Mouse (Mus musculus): ENCODE measurements at regions not wholly inside any gene's neighbourhood (a gene's known extent, or its start where the extent isn't known, plus 50 kb on each side); places are given as distances from the start of the nearest gene placed in this dataset.
A peak's percentile ranks its signal among the peaks of the same experiment; 100 is the strongest.

DNA sequence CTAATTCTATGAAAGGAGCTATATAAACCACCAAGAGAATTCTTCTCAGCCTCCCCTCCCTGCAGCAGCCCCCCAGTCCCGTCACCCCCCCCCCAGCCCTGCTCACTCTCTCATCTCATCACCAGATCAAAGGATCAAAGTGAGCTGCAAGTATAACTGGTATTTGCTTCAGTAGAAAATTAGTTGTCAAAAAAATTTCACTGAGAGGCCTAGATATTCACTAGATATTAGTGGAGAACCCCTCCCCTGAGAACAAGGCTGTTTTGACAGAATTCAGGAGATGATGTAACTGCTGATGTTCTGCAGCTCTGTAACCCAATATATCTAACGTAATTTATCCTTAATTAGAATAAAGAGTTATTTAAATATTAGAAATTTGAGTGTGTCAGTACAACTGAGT, 124.2 kb upstream of the Slitrk2 start:
- no peaks in the 10 kb centered on the region for H3K9me3 ChIP-seq (ENCODE audit: control insufficient read depth, low read length)
- H3K4me3 ChIP-seq (replicated peaks; ENCODE audit: low read depth, low read length) = no peak overlapping the region
- H3K36me3 ChIP-seq (ENCODE audit: control insufficient read depth, insufficient read depth, low read length) = no peaks in the 10 kb centered on the region
- 45% methylated on average over 2 of the region's 2 CpGs for WGBS
- DNase-seq (no peak), ATAC-seq (ENCODE audit: low FRiP score, low TSS enrichment) (no peak)
- H3K9ac ChIP-seq (replicated peaks; ENCODE audit: low read length) = no peak overlapping the region
- no peak overlapping the region for H3K4me2 ChIP-seq (ENCODE audit: low read length)
- no peaks in the 10 kb centered on the region for H3K27me3 ChIP-seq (ENCODE audit: control insufficient read depth, insufficient read depth, low read length)
- no peak overlapping the region for H3K27ac ChIP-seq (replicated peaks; ENCODE audit: low read depth, low read length)
- no peaks in the 10 kb centered on the region for H3K4me1 ChIP-seq (ENCODE audit: control insufficient read depth, insufficient read depth, low read length)

- Histone ChIP-seq H3K4me3 (replicated peaks; ENCODE audit: low read depth, low read length) (no peak overlapping the region), H3K27me3 (ENCODE audit: control insufficient read depth, insufficient read depth, low read length) (no peaks in the 10 kb centered on the region), H3K9ac (replicated peaks; ENCODE audit: low read length) (no peak overlapping the region), H3K36me3 (ENCODE audit: control insufficient read depth, insufficient read depth, low read length) (no peaks in the 10 kb centered on the region), H3K9me3 (ENCODE audit: control insufficient read depth, low read length) (no peaks in the 10 kb centered on the region), H3K4me1 (ENCODE audit: control insufficient read depth, insufficient read depth, low read length) (no peaks in the 10 kb centered on the region), H3K27ac (replicated peaks; ENCODE audit: low read depth, low read length) (no peak overlapping the region), H3K4me2 (ENCODE audit: low read length) (no peak overlapping the region)
- 72% methylated on average over 3 of the region's 3 CpGs for WGBS
- ATAC-seq (ENCODE audit: low FRiP score, low TSS enrichment) = no peak
- no peak for DNase-seq
Observed at GRCm38 (mm10) chrX:66526842-66527623, 122.1 kb upstream of the Slitrk2 start.

DNA sequence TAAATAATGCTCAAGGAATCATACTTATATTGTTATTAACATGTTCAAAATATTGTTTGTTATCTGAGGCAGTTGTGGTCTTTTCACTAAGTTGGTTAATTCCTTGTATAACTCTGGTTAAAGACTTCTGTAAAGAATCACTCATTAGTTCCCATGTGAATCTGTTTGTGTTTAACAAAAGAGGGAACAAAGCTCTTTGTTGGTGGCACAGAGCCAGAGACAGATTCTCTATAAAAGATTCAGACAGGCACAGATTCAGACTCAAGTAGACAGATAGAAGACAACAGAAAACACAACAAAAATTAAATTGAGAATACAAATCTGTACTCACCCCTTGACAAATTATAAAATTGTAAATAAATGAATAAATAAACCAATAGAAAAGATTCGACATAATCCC, 120.2 kb upstream of the Slitrk2 start:
- H3K4me2 ChIP-seq (ENCODE audit: low read length) = no peak overlapping the region
- no peak overlapping the region for H3K4me3 ChIP-seq (replicated peaks; ENCODE audit: low read depth, low read length)
- H3K4me1 ChIP-seq (ENCODE audit: control insufficient read depth, insufficient read depth, low read length) = no peaks in the 10 kb centered on the region
- no peak overlapping the region for H3K9ac ChIP-seq (replicated peaks; ENCODE audit: low read length)
- H3K27ac ChIP-seq (replicated peaks; ENCODE audit: low read depth, low read length) = no peak overlapping the region
- ATAC-seq (ENCODE audit: low FRiP score, low TSS enrichment) = no peak
- no peaks in the 10 kb centered on the region for H3K9me3 ChIP-seq (ENCODE audit: control insufficient read depth, low read length)
- no peak for DNase-seq
- H3K36me3 ChIP-seq (ENCODE audit: control insufficient read depth, insufficient read depth, low read length) = no peaks in the 10 kb centered on the region
- no peaks in the 10 kb centered on the region for H3K27me3 ChIP-seq (ENCODE audit: control insufficient read depth, insufficient read depth, low read length)
- WGBS = 77% methylated on average over 1 of the region's 1 CpGs

- no peaks in the 10 kb centered on the region for H3K27me3 ChIP-seq (ENCODE audit: control insufficient read depth, insufficient read depth, low read length)
- no peak overlapping the region for H3K4me3 ChIP-seq (replicated peaks; ENCODE audit: low read depth, low read length)
- no peak for DNase-seq
- no peak for ATAC-seq (ENCODE audit: low FRiP score, low TSS enrichment)
- no peaks in the 10 kb centered on the region for H3K9me3 ChIP-seq (ENCODE audit: control insufficient read depth, low read length)
- H3K36me3 ChIP-seq (ENCODE audit: control insufficient read depth, insufficient read depth, low read length) = no peaks in the 10 kb centered on the region
- H3K4me1 ChIP-seq (ENCODE audit: control insufficient read depth, insufficient read depth, low read length) = no peaks in the 10 kb centered on the region
- no peak overlapping the region for H3K27ac ChIP-seq (replicated peaks; ENCODE audit: low read depth, low read length)
- WGBS = 38% methylated on average over 2 of the region's 2 CpGs
- H3K4me2 ChIP-seq (ENCODE audit: low read length) = no peak overlapping the region
- no peak overlapping the region for H3K9ac ChIP-seq (replicated peaks; ENCODE audit: low read length)
Observed at GRCm38 (mm10) chrX:66544002-66544520, 105.1 kb upstream of the Slitrk2 start.

- Histone ChIP-seq H3K9me3 (ENCODE audit: control insufficient read depth, low read length) (no peaks in the 10 kb centered on the region), H3K9ac (replicated peaks; ENCODE audit: low read length) (no peak overlapping the region), H3K4me2 (ENCODE audit: low read length) (no peak overlapping the region), H3K27ac (replicated peaks; ENCODE audit: low read depth, low read length) (no peak overlapping the region), H3K36me3 (ENCODE audit: control insufficient read depth, insufficient read depth, low read length) (no peaks in the 10 kb centered on the region), H3K4me1 (ENCODE audit: control insufficient read depth, insufficient read depth, low read length) (no peaks in the 10 kb centered on the region), H3K27me3 (ENCODE audit: control insufficient read depth, insufficient read depth, low read length) (no peaks in the 10 kb centered on the region), H3K4me3 (replicated peaks; ENCODE audit: low read depth, low read length) (no peak overlapping the region)
- DNase-seq (peak; percentile 48), ATAC-seq (ENCODE audit: low FRiP score, low TSS enrichment) (no peak)
- 35% methylated on average over 2 of the region's 2 CpGs for WGBS
Observed at GRCm38 (mm10) chrX:66554539-66554938, 94.6 kb upstream of the Slitrk2 start.

Data from midbrain, embryonic 14.5 days (tissue).